Mouse (Mus musculus): ENCODE data around the gene Spag9. TPM values are rescaled to one million over a fixed set of nuclear protein-coding genes. Genes with fewer than 3 reads are reported as not detected.
"Not testable (repeated sequence)": the region's sequence is repeated elsewhere in the genome, so short reads cannot be mapped to it uniquely, and the experiment has no call there.

Spag9 gene
- polyA plus RNA-seq, 1 experiment from 2014 or later, result 30.7 TPM

DNA sequence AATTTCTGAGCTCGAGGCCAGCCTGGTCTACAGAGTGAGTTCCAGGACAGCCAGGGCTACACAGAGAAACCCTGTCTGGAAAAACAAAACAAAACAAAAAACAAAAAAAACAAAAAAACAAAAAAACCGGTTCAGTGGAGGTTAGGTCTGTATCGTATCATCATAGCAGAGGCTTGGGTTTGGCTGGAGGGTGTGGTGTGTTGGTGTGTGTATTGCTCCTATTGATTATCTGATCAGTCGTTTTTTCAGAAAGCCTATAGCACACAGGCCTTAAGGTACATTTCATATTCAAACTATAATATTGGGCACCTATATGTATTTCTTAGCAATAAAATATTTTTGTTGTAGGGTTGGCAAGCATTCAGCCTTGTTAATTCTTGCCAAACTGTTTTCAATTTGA is 36.2 kb downstream of the Spag9 start:
- Histone ChIP-seq H3K27ac (no peak overlapping the region), H3K9ac (no peak overlapping the region), H3K4me1 (replicated peaks) (no peaks in the 10 kb centered on the region), H3K9me3 (no peaks in the 10 kb centered on the region), H3K27me3 (replicated peaks) (no peaks in the 10 kb centered on the region), H3K4me3 (replicated peaks) (no peak overlapping the region), H3K4me2 (replicated peaks) (no peak overlapping the region), H3K36me3 (no peaks in the 10 kb centered on the region)
- 82% methylated on average over 4 of the region's 4 CpGs for WGBS
- no peak for ATAC-seq

DNA sequence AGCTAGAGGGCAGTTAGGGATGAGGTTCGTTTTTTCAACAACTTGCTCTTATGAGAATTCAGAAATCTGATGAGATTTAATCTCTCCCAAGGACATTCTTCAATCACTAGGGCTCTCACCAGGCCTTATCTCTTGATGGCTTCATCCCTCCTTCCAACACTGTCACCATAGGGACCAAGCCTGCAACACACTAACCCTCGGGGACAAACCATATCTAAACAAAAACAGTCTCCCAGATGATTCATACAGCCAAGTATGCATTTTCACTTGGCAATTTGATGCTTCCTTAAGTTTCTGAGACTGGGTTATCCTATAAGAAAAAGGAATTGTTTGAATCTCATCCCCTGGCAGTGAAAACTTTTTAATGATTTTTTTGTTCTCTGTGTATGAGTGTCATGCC is 37.1 kb downstream of the Spag9 start:
- no peaks in the 10 kb centered on the region for H3K27me3 ChIP-seq (replicated peaks)
- H3K9me3 ChIP-seq, result no peaks in the 10 kb centered on the region
- H3K36me3 ChIP-seq, result no peaks in the 10 kb centered on the region
- H3K4me3 ChIP-seq (replicated peaks), result no peak overlapping the region
- 50% methylated on average over 2 of the region's 2 CpGs for WGBS
- H3K4me2 ChIP-seq (replicated peaks), result no peak overlapping the region
- H3K9ac ChIP-seq, result no peak overlapping the region
- H3K27ac ChIP-seq, result no peak overlapping the region
- ATAC-seq, result no peak
- no peaks in the 10 kb centered on the region for H3K4me1 ChIP-seq (replicated peaks)

DNA sequence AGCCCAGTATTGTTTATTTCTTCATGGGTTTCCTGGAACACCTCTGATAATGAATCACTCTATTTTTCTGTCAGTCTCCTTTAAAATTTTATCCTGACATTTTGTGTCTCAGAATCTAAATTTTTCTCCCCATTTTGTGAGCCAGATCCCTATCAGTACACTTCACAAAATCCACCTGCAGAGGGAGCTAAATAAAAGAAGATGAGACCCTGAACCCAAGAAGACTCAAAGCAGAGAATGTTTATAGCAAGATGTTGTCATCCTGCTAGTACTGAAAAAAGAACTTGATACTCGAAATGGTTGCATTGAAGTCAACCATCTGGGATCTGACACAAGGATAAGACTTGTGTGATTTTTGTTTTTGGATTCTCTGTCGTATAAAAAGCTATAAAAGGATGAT is 40.1 kb downstream of the Spag9 start:
- H3K36me3 ChIP-seq, result no peaks in the 10 kb centered on the region
- 31% methylated on average over 2 of the region's 2 CpGs for WGBS
- H3K4me3 ChIP-seq (replicated peaks), result no peak overlapping the region
- no peaks in the 10 kb centered on the region for H3K4me1 ChIP-seq (replicated peaks)
- H3K4me2 ChIP-seq (replicated peaks), result no peak overlapping the region
- ATAC-seq, result no peak
- no peak overlapping the region for H3K9ac ChIP-seq
- H3K27me3 ChIP-seq (replicated peaks), result no peaks in the 10 kb centered on the region
- H3K9me3 ChIP-seq, result no peaks in the 10 kb centered on the region
- no peak overlapping the region for H3K27ac ChIP-seq

DNA sequence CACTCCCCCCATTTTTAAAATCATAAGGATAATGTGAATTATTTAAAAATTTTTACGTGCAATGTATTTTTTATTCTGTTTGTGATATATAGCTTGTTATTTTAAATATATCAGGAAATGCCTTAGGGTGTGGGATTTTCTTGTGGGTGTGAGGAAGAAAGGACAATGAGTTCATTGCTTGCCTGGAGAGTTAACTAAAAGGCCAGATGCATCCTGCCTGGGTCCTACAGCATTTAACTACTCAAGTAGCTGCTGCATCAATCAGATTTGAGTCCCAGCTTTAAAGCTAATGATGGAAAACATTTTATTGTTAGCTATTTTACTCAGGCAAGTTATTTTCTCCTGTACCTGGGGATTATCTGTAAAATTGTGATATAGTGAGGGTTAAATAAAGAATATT is 45.6 kb downstream of the Spag9 start:
- Histone ChIP-seq H3K9me3 (no peaks in the 10 kb centered on the region), H3K27ac (no peak overlapping the region), H3K27me3 (replicated peaks) (no peaks in the 10 kb centered on the region), H3K9ac (no peak overlapping the region), H3K4me1 (replicated peaks) (peaks cover 2% of the 10 kb centered on the region; the same call in 1 of the 2 replicates), H3K4me2 (replicated peaks) (no peak overlapping the region), H3K4me3 (replicated peaks) (no peak overlapping the region), H3K36me3 (no peaks in the 10 kb centered on the region)
- 78% methylated on average over 1 of the region's 1 CpGs for WGBS
- ATAC-seq, result no peak

DNA sequence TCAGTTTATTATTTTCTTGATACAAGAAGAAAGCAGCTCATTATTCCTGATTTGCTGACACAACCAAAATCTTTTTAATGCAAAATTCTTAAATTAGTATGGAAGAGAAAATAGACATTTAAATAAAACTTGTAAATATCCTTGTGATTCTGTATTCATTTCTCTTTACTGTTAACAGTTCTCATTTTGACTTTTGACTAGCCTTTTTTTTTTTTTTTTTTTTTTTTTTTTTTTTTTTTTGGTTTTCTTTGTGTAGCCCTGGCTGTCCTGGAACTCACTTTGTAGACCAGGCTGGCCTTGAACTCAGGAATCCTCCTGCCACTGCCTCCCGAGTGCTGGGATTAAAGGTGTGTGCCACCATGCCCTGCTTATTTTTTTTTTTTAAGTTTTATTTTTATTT is 46.4 kb downstream of the Spag9 start:
- not testable (repeated sequence) for H3K9me3 ChIP-seq; ATAC-seq; H3K4me1 ChIP-seq (replicated peaks); H3K36me3 ChIP-seq; H3K27ac ChIP-seq; H3K27me3 ChIP-seq (replicated peaks); H3K4me2 ChIP-seq (replicated peaks); H3K4me3 ChIP-seq (replicated peaks); H3K9ac ChIP-seq
- WGBS, result 74% methylated on average over 1 of the region's 1 CpGs

DNA sequence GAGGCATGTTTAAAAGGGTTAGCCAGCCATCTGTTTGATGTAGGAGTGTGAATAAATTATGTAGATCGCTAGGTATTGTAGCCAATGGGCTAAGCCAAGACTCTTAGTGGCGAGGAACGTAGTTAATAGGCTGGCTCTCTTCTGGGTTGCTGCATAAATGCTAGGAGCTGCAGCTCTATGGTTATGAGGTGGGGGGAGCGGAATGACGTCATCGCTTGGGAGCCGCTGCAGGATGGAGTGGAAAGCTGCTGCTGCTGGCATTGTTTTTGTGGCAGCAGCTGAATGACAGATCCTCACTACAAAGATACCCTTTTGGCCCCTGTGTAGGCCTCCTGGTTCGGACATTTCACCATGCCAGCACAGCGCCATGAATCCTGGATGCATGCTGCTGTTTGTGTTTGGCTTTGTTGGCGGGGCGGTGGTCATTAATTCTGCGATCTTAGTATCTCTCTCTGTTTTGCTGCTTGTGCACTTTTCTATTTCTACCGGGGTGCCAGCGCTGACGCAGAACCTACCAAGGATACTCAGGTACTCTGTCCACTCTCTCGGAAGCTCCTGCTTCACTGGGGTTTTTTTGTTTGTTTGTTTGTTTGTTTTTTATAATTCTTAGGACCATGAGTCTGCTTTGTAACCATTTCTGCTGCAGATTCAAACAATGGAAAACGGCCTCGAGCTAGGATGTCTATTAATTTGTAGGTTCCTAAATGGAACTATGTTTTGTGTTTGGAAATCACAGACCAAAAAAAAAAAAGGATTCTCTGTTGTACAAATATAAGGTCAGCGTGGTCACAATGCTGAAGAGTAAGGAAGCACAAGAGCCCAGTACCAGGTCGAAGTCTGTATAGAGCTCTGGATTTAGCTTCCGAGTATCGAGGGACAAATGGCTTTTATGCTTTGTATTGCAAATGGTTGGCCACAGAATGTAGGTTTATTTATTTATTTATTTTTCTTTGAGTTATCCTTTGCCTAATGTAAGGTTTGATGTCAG is 48.4 kb downstream of the Spag9 start:
- peak; percentile 96 for ATAC-seq
- no peaks in the 10 kb centered on the region for H3K9me3 ChIP-seq
- WGBS, result 6% methylated on average over 22 of the region's 22 CpGs
- H3K36me3 ChIP-seq, result no peaks in the 10 kb centered on the region
- H3K9ac ChIP-seq, result peak overlapping the region; percentile 33
- H3K27me3 ChIP-seq (replicated peaks), result no peaks in the 10 kb centered on the region
- H3K4me3 ChIP-seq (replicated peaks), result peak overlapping the region; percentile 38
- peaks cover 2% of the 10 kb centered on the region; the same call in 1 of the 2 replicates for H3K4me1 ChIP-seq (replicated peaks)
- 0 out of 2 replicates have a peak overlapping the region, but pooled peaks have one; percentile 24 for H3K27ac ChIP-seq
- peak overlapping the region; percentile 62 for H3K4me2 ChIP-seq (replicated peaks)

DNA sequence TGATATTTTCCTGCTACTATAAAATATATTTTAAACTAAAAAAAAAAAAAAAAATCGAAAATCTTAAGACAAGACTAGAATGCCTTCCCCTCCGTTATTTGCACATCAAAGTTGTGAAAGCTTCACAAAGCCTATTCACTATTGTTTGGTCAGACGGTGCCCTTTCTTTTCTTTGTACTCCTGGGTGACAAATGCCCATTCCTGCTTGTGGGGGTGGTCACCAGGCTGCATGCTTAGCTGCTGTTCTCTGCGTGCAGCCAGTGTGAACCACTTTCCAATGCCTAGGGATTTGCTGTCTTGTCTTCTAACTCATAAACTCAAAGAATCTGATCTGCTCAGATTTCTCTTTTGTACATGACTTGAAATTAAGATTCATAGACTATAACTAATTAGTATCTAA is 49.1 kb downstream of the Spag9 start:
- 30% methylated on average over 4 of the region's 4 CpGs for WGBS
- no peak overlapping the region; the same call in 1 of the 2 replicates for H3K4me2 ChIP-seq (replicated peaks)
- no peaks in the 10 kb centered on the region for H3K9me3 ChIP-seq
- no peaks in the 10 kb centered on the region for H3K27me3 ChIP-seq (replicated peaks)
- ATAC-seq, result no peak
- H3K27ac ChIP-seq, result no peak overlapping the region
- H3K4me3 ChIP-seq (replicated peaks), result no peak overlapping the region
- H3K36me3 ChIP-seq, result no peaks in the 10 kb centered on the region
- no peak overlapping the region for H3K9ac ChIP-seq
- peaks cover 2% of the 10 kb centered on the region; the same call in 1 of the 2 replicates for H3K4me1 ChIP-seq (replicated peaks)

DNA sequence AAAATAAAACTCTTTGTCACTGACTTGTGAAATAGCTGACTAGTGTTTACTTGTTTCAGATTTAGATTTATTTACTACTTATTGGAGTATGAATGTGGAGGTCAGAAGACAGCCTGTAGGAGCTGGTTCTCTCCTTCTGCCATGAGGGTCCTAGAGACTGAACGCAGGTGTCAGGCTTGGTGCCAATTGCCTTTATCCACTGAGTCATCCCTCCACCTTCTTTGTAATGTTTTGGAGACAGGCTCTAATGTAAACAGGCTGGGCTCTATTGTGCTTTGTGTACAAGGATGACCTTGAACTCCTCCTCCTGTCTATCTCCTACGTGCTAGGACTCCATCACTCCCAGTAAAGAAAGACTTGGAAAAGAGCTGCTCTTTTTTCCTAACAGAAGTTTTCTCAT is 51.4 kb downstream of the Spag9 start:
- H3K4me2 ChIP-seq (replicated peaks), result no peak overlapping the region
- 77% methylated on average over 2 of the region's 2 CpGs for WGBS
- H3K9ac ChIP-seq, result no peak overlapping the region
- H3K27ac ChIP-seq, result no peak overlapping the region
- H3K27me3 ChIP-seq (replicated peaks), result no peaks in the 10 kb centered on the region
- no peak overlapping the region for H3K4me3 ChIP-seq (replicated peaks)
- H3K9me3 ChIP-seq, result no peaks in the 10 kb centered on the region
- H3K4me1 ChIP-seq (replicated peaks), result peaks cover 2% of the 10 kb centered on the region; the same call in 1 of the 2 replicates
- H3K36me3 ChIP-seq, result no peaks in the 10 kb centered on the region
- ATAC-seq, result no peak

DNA sequence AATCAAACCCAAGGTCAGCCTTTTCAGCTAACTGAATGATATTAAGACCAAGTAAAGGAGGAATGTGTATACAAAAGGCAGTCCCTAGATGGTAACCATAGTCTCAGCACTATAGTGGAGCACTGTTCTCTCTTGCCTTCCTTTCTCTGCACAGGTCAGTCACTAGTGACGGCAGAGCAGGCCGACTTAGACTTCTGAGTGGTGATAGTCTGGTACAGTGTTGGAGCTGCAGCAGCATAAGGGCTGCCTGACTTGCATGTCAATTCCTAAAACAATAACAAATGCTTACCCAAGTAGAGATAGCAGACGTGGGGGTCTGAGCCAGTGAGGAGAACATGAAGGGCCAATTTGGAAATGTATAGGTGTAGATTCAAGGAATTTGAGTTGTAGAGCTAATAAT is 58.3 kb downstream of the Spag9 start:
- Histone ChIP-seq H3K36me3 (no peaks in the 10 kb centered on the region), H3K9ac (no peak overlapping the region), H3K9me3 (no peaks in the 10 kb centered on the region), H3K4me3 (replicated peaks) (no peak overlapping the region), H3K27ac (no peak overlapping the region), H3K4me1 (replicated peaks) (no peaks in the 10 kb centered on the region), H3K27me3 (replicated peaks) (no peaks in the 10 kb centered on the region), H3K4me2 (replicated peaks) (no peak overlapping the region)
- WGBS, result 88% methylated on average over 3 of the region's 3 CpGs
- no peak for ATAC-seq

DNA sequence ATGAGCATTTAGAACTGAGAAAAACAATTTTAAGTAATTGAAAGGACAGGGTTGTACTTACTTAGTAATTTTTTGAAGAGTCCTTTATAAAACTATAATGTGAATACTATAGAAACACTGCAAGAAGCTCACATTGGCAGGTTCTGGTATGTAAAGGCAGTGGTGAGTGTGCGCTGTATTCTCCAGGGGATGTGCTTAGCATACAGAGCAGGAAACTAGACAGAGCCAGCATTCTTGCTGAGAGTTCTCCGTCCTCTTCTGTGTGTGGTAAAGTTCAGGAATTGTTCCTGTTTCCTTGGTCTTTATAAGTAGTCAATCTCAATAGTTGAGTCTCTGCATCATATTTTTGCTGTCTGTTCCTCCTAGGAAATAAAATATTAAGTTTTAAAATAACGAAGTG is 59.0 kb downstream of the Spag9 start:
- H3K9me3 ChIP-seq, result no peaks in the 10 kb centered on the region
- ATAC-seq, result no peak
- no peak overlapping the region for H3K9ac ChIP-seq
- H3K4me3 ChIP-seq (replicated peaks), result no peak overlapping the region
- H3K4me2 ChIP-seq (replicated peaks), result no peak overlapping the region
- H3K36me3 ChIP-seq, result no peaks in the 10 kb centered on the region
- 87% methylated on average over 3 of the region's 3 CpGs for WGBS
- H3K4me1 ChIP-seq (replicated peaks), result no peaks in the 10 kb centered on the region
- no peaks in the 10 kb centered on the region for H3K27me3 ChIP-seq (replicated peaks)
- H3K27ac ChIP-seq, result no peak overlapping the region

DNA sequence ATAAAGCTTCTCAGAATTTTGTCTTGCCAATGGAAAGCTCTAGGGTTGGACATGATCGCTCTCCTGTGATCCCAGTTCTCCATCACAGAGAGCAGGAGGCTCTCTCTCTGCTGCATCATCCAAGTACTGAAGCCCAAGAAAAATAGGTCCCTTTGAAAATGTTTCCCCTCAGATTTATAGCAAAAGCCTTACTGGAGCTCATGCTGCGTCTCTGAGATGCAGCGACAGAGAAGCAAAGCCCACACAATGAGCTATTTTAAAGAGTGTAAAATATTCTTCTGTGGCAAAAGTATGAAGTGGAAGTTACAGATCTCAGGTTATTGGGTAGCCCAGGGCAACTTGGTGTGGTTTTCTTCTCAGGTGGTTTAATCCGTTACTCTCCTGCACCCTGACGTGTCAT is 68.0 kb downstream of the Spag9 start:
- H3K9ac ChIP-seq, result no peak overlapping the region
- 95% methylated on average over 5 of the region's 5 CpGs for WGBS
- ATAC-seq, result no peak

DNA sequence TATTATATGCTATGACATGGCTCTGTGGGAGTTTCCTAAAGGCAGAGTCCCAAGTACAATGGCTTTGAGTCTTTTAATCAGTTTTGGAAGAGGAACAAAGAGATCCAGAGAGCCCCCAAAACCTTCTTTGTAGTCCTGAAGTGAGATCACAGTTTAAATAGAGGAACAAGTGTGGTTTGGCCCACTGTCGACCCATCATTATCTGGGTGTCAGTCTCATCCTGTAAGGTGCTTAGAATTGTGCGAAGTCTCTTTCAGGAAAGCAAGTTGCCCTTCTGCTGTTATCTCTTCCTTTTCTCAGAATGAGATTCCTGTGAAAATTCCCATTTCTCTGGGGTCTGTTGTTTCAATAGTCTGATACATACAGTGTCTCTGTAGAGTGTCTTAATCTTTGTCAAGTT is 74.6 kb downstream of the Spag9 start:
- Histone ChIP-seq H3K27ac (no peak overlapping the region), H3K36me3 (no peaks in the 10 kb centered on the region), H3K27me3 (replicated peaks) (no peaks in the 10 kb centered on the region), H3K4me1 (replicated peaks) (no peaks in the 10 kb centered on the region), H3K9me3 (no peaks in the 10 kb centered on the region), H3K9ac (no peak overlapping the region), H3K4me2 (replicated peaks) (no peak overlapping the region), H3K4me3 (replicated peaks) (no peak overlapping the region)
- 84% methylated on average over 2 of the region's 2 CpGs for WGBS
- no peak for ATAC-seq

More for the DNA sequence above, 68.0 kb downstream of the Spag9 start:
- no peak overlapping the region for H3K4me3 ChIP-seq (replicated peaks)
- H3K27me3 ChIP-seq (replicated peaks), result no peaks in the 10 kb centered on the region
- H3K27ac ChIP-seq, result no peak overlapping the region
- H3K4me1 ChIP-seq (replicated peaks), result no peaks in the 10 kb centered on the region
- peaks cover 7% of the 10 kb centered on the region; the same call in 1 of the 2 replicates for H3K36me3 ChIP-seq
- H3K4me2 ChIP-seq (replicated peaks), result no peak overlapping the region
- no peaks in the 10 kb centered on the region for H3K9me3 ChIP-seq

DNA sequence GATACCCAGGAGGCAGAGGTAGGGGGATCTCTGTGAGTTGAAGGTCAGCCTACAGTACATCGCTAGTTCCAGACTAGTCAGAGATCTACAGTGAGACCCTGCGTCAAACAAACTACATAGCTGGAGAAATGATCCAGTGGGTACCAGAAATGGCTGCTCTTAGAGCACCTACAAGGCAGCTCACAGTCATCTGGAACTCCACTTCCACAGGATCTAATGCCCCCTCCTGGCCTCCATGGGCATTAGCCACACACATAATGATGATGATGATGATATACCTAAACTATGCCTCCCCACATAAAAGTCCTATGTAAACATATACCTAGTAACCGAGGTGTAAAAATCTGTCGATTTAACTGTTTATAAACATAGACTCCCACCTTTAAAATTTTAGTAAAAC is 77.4 kb downstream of the Spag9 start:
- 82% methylated on average over 4 of the region's 4 CpGs for WGBS
- Histone ChIP-seq H3K4me2 (replicated peaks) (no peak overlapping the region), H3K4me3 (replicated peaks) (no peak overlapping the region), H3K4me1 (replicated peaks) (no peaks in the 10 kb centered on the region), H3K9me3 (no peaks in the 10 kb centered on the region), H3K9ac (no peak overlapping the region), H3K36me3 (no peaks in the 10 kb centered on the region), H3K27me3 (replicated peaks) (no peaks in the 10 kb centered on the region), H3K27ac (no peak overlapping the region)
- ATAC-seq, result no peak
